Mouse (Mus musculus) left cerebral cortex, postnatal 25 days (tissue): Measurements from ENCODE around the gene Ppp2r5b. TPM values are rescaled to one million over a fixed set of nuclear protein-coding genes. Genes with fewer than 3 reads are reported as not detected.

Source experiments
- DNase-seq, 2 experiments: peaks; one replicate each; pipeline ENCODE4 v3.0.0; 2022; ENCODE audit warnings: low spot score in 2 of 2, mixed read lengths in 1 of 2
- intact Hi-C: fragments of 180-260 bp; cut with DNase I; formaldehyde crosslinking; loops from one replicate; pipeline ENCODE4 v1.15.1; 2025
- total RNA-seq, 2 experiments: library from RNA; stranded (reverse); gene quantifications; 2 replicates each; pipeline ENCODE4 v1.2.3; 2021

The Ppp2r5b gene
- total RNA-seq, 2 experiments from 2014 or later: 153 to 165 TPM

- peak; percentile 98 to 99 for DNase-seq
- intact Hi-C loops: no loop called here
Observed at GRCm38 (mm10) chr19:6241274-6242107, 5.8 kb upstream of the Ppp2r5b start, which contains the start of gene Atg2a. Atg2a (plus strand) TSS chr19:6241668.

- no peak for DNase-seq
- intact Hi-C loops: no loop called here
Observed at GRCm38 (mm10) chr19:6240725-6241124, 5.1 kb upstream of the Ppp2r5b start.

- intact Hi-C loops: no loop called here
- no peak for DNase-seq
Observed at GRCm38 (mm10) chr19:6240136-6240535, 4.5 kb upstream of the Ppp2r5b start.

- no peak for DNase-seq
- intact Hi-C loops: no loop called here
Observed at GRCm38 (mm10) chr19:6238740-6239139, 3.1 kb upstream of the Ppp2r5b start.

- no peak for DNase-seq
- intact Hi-C loops: loop anchor here (1.0 kb wide), 1 partner anchor 96 kb away; the partner anchor contains the start of gene Arl2
Observed at GRCm38 (mm10) chr19:6236842-6237241, 1.2 kb upstream of the Ppp2r5b start.

- intact Hi-C loops: loop anchor here (1.0 kb wide), 1 partner anchor 95 kb away; the partner anchor contains the start of gene Arl2
Observed at GRCm38 (mm10) chr19:6236053-6236441, 375 bp upstream of the Ppp2r5b start.

GRCm38 (mm10) chr19:6234337-6235083, 1.2 kb downstream of the Ppp2r5b start:
- intact Hi-C loops: no loop called here
- DNase-seq: no peak

More at GRCm38 (mm10) chr19:6236053-6236441, 375 bp upstream of the Ppp2r5b start:
- DNase-seq: peak; percentile 91 to 97

GRCm38 (mm10) chr19:6233647-6234046, 2.0 kb downstream of the Ppp2r5b start:
- intact Hi-C loops: no loop called here
- DNase-seq: no peak

GRCm38 (mm10) chr19:6231036-6231435, 4.6 kb downstream of the Ppp2r5b start:
- intact Hi-C loops: no loop called here
- no peak for DNase-seq

- DNase-seq: no peak
- intact Hi-C loops: no loop called here
Observed at GRCm38 (mm10) chr19:6230411-6230810, 5.3 kb downstream of the Ppp2r5b start.

GRCm38 (mm10) chr19:6227864-6228263, 7.8 kb downstream of the Ppp2r5b start:
- peak in 1 of 2 experiments; percentile 23 for DNase-seq
- intact Hi-C loops: no loop called here

GRCm38 (mm10) chr19:6226763-6227162, 8.9 kb downstream of the Ppp2r5b start:
- intact Hi-C loops: no loop called here
- no peak for DNase-seq

- DNase-seq: no peak
- intact Hi-C loops: no loop called here
Observed at GRCm38 (mm10) chr19:6226135-6226534, 9.5 kb downstream of the Ppp2r5b start, which contains the start of gene Gpha2. Gpha2 (plus strand) TSS chr19:6226380.

- intact Hi-C loops: no loop called here
- no peak for DNase-seq
Observed at GRCm38 (mm10) chr19:6218606-6219005, 17.1 kb downstream of the Ppp2r5b start.

- DNase-seq: no peak
- intact Hi-C loops: no loop called here
Observed at GRCm38 (mm10) chr19:6216046-6216705, 19.5 kb downstream of the Ppp2r5b start.

GRCm38 (mm10) chr19:6206716-6207115, 29.0 kb downstream of the Ppp2r5b start:
- no peak for DNase-seq
- intact Hi-C loops: loop anchor here (5.0 kb wide), 1 partner anchor 39 kb away; no protein-coding TSS in a partner anchor

GRCm38 (mm10) chr19:6204265-6204664, 31.4 kb downstream of the Ppp2r5b start:
- intact Hi-C loops: no loop called here
- DNase-seq: no peak

GRCm38 (mm10) chr19:6184131-6184530, 51.5 kb downstream of the Ppp2r5b start, which contains the start of gene Majin:
Majin (plus strand) TSS chr19:6184388.
- intact Hi-C loops: no loop called here
- no peak for DNase-seq

- intact Hi-C loops: no loop called here
- DNase-seq: peak in 1 of 2 experiments; percentile 31
Observed at GRCm38 (mm10) chr19:6182534-6182933, 53.1 kb downstream of the Ppp2r5b start.

- intact Hi-C loops: no loop called here
- no peak for DNase-seq
Observed at GRCm38 (mm10) chr19:6181629-6182028, 54.0 kb downstream of the Ppp2r5b start.
